Mouse (Mus musculus) heart, embryonic 11.5 days (tissue): ENCODE data around the gene Rpl18. TPM values are rescaled to one million over a fixed set of nuclear protein-coding genes. Genes with fewer than 3 reads are reported as not detected.

Experiments
- ATAC-seq: fragments of 200-750 bp; cut with Nextera tagmentation; replicated peaks from 2 replicates; pipeline ENCODE4 v1.8.0; 2017; ENCODE audit warnings: moderate library complexity; ENCODE audit not compliant: insufficient number of reproducible peaks, low FRiP score, low TSS enrichment
- H3K27ac ChIP-seq: fragments of 300-500 bp; sonication (generic); 2 replicates; pipeline ENCODE4 v1.5.1; 2014; ENCODE audit warnings: mild to moderate bottlenecking, low read depth, low read length
- H3K27me3 ChIP-seq: fragments of 300-500 bp; sonication (generic); 2 replicates; pipeline ENCODE4 v1.6.1; 2014; ENCODE audit warnings: mild to moderate bottlenecking, low read length, mixed read lengths; ENCODE audit not compliant: control insufficient read depth, insufficient read depth
- H3K36me3 ChIP-seq: fragments of 300-500 bp; sonication (generic); 2 replicates; pipeline ENCODE4 v1.6.1; 2014; ENCODE audit warnings: mild to moderate bottlenecking, low read length, moderate library complexity, mixed read lengths; ENCODE audit not compliant: control insufficient read depth, insufficient read depth
- H3K4me1 ChIP-seq: fragments of 300-500 bp; sonication (generic); 2 replicates; pipeline ENCODE4 v1.6.1; 2014; ENCODE audit warnings: low read length; ENCODE audit not compliant: control insufficient read depth, insufficient read depth
- H3K4me2 ChIP-seq: fragments of 300-500 bp; sonication (generic); 2 replicates; pipeline ENCODE4 v1.6.1; 2014; ENCODE audit warnings: mild to moderate bottlenecking, moderate library complexity
- H3K4me3 ChIP-seq: fragments of 300-500 bp; sonication (generic); 2 replicates; pipeline ENCODE4 v1.5.1; 2014; ENCODE audit warnings: low read depth, low read length
- H3K9ac ChIP-seq: fragments of 300-500 bp; sonication (generic); 2 replicates; pipeline ENCODE4 v1.6.1; 2014; ENCODE audit warnings: mild to moderate bottlenecking, low read depth, low read length, moderate library complexity
- H3K9me3 ChIP-seq: fragments of 300-500 bp; sonication (generic); replicated peaks from 2 replicates; pipeline ENCODE4 v1.6.1; 2016; ENCODE audit warnings: low read length; ENCODE audit not compliant: control insufficient read depth
- WGBS: fragments of 180-500 bp; shearing (Covaris S2); extraction: QIAGEN DNeasy Blood & Tissue Kit; methylation state at CpG from one replicate; pipeline ENCODE4 v1.1.7; 2014; ENCODE audit not compliant: insufficient replicate concordance; 5-methylcytosine and 5-hydroxymethylcytosine counted together
- polyA plus RNA-seq: library from polyadenylated mRNA; unstranded; fragments of >200 nt; fragmentation: Nextera tagmentation; extraction: Ambion mirVana; gene quantifications from 2 replicates; pipeline ENCODE4 v1.2.1, GENCODE M21; 2014

Rpl18 gene
- 764 and 836 TPM in 2 replicates for polyA plus RNA-seq

DNA sequence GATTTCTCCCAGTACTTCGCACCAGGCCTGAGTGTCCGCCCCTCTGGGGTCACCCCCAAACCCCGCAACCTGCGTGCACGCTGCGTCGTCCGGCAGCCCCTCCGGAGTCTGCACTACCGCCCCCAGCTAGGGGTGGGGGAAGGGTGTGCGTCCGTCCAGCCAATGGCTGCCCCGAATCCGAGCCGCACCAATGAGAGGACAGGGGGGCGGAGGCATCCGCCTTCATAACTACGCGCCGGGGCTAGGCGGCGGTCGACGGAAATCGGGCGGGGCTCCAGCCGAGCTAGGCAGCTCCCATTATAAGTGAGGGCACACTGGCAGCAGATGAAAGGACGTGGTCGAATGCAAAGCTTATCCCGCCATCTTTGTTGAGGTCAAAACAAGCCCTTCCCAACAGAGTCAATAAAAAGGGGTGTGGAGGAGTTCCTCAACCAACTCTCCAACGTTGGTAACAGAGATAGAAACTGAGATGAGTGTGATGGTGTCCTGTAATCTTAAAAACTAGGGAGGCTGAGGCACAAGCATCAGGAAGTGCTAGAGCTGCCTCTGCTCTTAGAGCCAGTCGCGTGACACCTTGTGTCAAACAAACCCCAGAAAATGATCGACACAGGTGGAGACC lies at the start of gene Rpl18:
Gene Rpl18, plus strand, starts transcription at position 368 of the 619 bp plus-strand sequence.
- 6% methylated on average over 34 of the region's 34 CpGs for WGBS
- ATAC-seq, result peak; percentile 88

GRCm38 (mm10) chr7:45666161-45666560 lies 49.1 kb upstream of the Rpl18 start, which contains the start of gene Fut2:
Gene Fut2, minus strand, starts transcription at chr7:45666394.
- H3K27me3 ChIP-seq, result no peaks in the 10 kb centered on the region
- H3K4me1 ChIP-seq, result peaks cover 4% of the 10 kb centered on the region; the same call in 1 of the 2 replicates
- WGBS, result 81% methylated on average over 7 of the region's 7 CpGs
- no peak within 1 kb of the TSS for H3K27ac ChIP-seq
- H3K36me3 ChIP-seq, result no peaks in the 10 kb centered on the region
- H3K9ac ChIP-seq, result no peak within 1 kb of the TSS
- H3K4me2 ChIP-seq, result no peak within 1 kb of the TSS
- no peak for ATAC-seq
- H3K4me3 ChIP-seq, result no peak within 1 kb of the TSS
- H3K9me3 ChIP-seq, result no peaks in the 10 kb centered on the region

More for the DNA sequence above, at the start of gene Rpl18:
- Histone ChIP-seq H3K36me3 (peaks cover 32% of the 10 kb centered on the region), H3K27ac (peak within 1 kb of the TSS; percentile 60), H3K9ac (peak within 1 kb of the TSS; percentile 78), H3K9me3 (no peaks in the 10 kb centered on the region), H3K4me3 (peak within 1 kb of the TSS; percentile 97), H3K4me2 (peak within 1 kb of the TSS; percentile 96), H3K4me1 (peaks cover 41% of the 10 kb centered on the region), H3K27me3 (no peaks in the 10 kb centered on the region)

GRCm38 (mm10) chr7:45667761-45668160 lies 47.5 kb upstream of the Rpl18 start:
- H3K27me3 ChIP-seq, result no peaks in the 10 kb centered on the region
- ATAC-seq, result no peak
- no peak overlapping the region for H3K4me2 ChIP-seq
- no peak overlapping the region for H3K27ac ChIP-seq
- 75% methylated on average over 14 of the region's 14 CpGs for WGBS
- no peak overlapping the region for H3K9ac ChIP-seq
- H3K4me1 ChIP-seq, result peaks cover 4% of the 10 kb centered on the region; the same call in 1 of the 2 replicates
- no peaks in the 10 kb centered on the region for H3K9me3 ChIP-seq
- no peak overlapping the region for H3K4me3 ChIP-seq
- H3K36me3 ChIP-seq, result no peaks in the 10 kb centered on the region

DNA sequence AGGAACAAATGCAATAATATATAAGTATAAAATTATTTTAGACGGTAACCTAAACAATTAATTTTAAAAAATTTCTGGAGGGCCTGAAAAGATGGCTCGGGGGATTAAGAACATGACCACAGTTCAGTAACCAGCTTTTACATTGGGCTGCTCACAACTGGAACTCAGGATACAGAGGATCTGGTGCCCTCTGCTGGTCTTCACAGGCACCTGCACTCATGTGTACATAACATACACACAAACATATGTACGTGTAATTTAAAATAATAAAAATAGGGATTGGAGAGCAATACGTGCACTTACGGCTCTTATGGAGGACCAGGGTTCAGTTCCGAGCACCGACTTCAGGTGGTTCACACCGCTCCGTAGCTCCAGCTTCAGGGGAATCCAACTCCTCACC lies 46.3 kb upstream of the Rpl18 start:
- Histone ChIP-seq H3K27ac (no peak overlapping the region), H3K4me3 (no peak overlapping the region), H3K36me3 (no peaks in the 10 kb centered on the region), H3K9me3 (no peaks in the 10 kb centered on the region), H3K9ac (no peak overlapping the region), H3K4me2 (no peak overlapping the region), H3K27me3 (no peaks in the 10 kb centered on the region), H3K4me1 (0 out of 2 replicates have a peak, but pooled peaks cover 4% of the 10 kb centered on the region)
- 92% methylated on average over 9 of the region's 9 CpGs for WGBS
- no peak for ATAC-seq

- 68% methylated on average over 7 of the region's 7 CpGs for WGBS
- Histone ChIP-seq H3K36me3 (no peaks in the 10 kb centered on the region), H3K9me3 (no peaks in the 10 kb centered on the region), H3K4me2 (no peak overlapping the region), H3K27ac (no peak overlapping the region), H3K4me1 (peaks cover 8% of the 10 kb centered on the region; the same call in 1 of the 2 replicates), H3K9ac (no peak overlapping the region), H3K4me3 (no peak overlapping the region), H3K27me3 (no peaks in the 10 kb centered on the region)
- no peak for ATAC-seq
Observed at GRCm38 (mm10) chr7:45677627-45678295, 37.5 kb upstream of the Rpl18 start.

DNA sequence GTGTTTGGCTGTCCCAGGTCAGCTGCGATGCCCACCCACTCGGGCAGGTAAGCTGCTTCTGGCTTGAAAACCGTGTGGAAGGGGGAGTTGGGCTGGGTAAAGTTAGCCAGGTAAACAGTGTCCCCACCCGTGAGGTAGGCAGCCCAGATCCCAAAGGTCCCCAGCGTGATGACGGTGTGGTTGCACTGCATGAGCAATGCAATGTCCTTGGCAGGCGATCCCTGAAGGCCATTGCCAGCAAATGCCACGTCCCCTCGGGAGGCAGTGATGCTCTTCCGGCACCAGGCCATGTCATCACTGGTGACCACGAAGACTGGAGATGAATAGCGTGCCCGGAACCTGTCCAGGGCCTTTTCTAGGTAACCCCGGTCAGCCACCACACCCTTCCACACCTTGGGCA lies 36.7 kb upstream of the Rpl18 start:
- no peak for ATAC-seq
- Histone ChIP-seq H3K27me3 (no peaks in the 10 kb centered on the region), H3K9me3 (no peaks in the 10 kb centered on the region), H3K9ac (no peak overlapping the region), H3K4me2 (no peak overlapping the region), H3K4me3 (no peak overlapping the region), H3K36me3 (no peaks in the 10 kb centered on the region), H3K4me1 (peaks cover 8% of the 10 kb centered on the region; the same call in 1 of the 2 replicates), H3K27ac (no peak overlapping the region)
- 91% methylated on average over 14 of the region's 14 CpGs for WGBS

GRCm38 (mm10) chr7:45679966-45680621 lies 35.2 kb upstream of the Rpl18 start:
- no peaks in the 10 kb centered on the region for H3K9me3 ChIP-seq
- 0 out of 2 replicates have a peak, but pooled peaks have one; percentile 48 for ATAC-seq
- 67% methylated on average over 14 of the region's 14 CpGs for WGBS
- peaks cover 8% of the 10 kb centered on the region; the same call in 1 of the 2 replicates for H3K4me1 ChIP-seq
- no peak overlapping the region for H3K4me2 ChIP-seq
- H3K9ac ChIP-seq, result peak overlapping the region; percentile 34; the same call in 1 of the 2 replicates
- H3K27me3 ChIP-seq, result peaks cover 3% of the 10 kb centered on the region; the same call in 1 of the 2 replicates
- peak overlapping the region; percentile 35; the same call in 1 of the 2 replicates for H3K27ac ChIP-seq
- no peaks in the 10 kb centered on the region for H3K36me3 ChIP-seq
- no peak overlapping the region for H3K4me3 ChIP-seq

DNA sequence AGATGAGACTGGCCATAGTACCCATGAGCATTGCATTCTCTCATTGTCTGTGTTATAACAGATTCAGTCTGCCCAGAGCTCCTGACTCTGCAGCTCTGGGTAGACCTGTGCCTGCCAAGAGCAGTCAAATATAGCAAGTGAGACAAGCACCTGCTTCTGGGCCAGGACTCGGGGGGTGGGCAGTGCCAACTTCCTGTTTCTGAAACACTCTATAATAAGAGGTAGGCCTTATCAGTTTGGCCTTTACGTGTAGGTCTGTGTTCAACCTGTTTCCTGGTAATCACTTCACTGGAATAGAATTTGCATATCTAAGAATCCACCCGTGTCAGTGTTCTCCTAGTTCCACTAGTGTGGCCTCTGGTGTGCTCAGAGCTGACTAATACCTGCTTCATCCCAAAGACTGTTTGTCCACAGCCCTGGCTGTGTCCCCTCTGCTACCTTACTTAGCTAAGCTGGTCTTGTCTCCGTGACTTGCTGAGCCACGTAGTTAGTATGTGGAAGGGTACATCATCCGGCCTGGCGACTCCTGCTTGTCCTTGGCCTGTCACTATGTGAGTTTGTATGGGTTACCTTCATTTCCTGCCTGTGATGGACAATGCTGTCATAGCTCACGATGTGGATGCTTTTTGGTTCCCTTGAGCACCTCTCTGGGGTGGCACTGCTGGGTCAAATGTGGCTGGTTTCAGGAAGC lies 34.1 kb upstream of the Rpl18 start:
- Histone ChIP-seq H3K9ac (no peak overlapping the region), H3K27me3 (peaks cover 3% of the 10 kb centered on the region; the same call in 1 of the 2 replicates), H3K36me3 (no peaks in the 10 kb centered on the region), H3K4me1 (peaks cover 9% of the 10 kb centered on the region), H3K4me2 (no peak overlapping the region), H3K9me3 (no peaks in the 10 kb centered on the region), H3K4me3 (no peak overlapping the region), H3K27ac (no peak overlapping the region)
- no peak for ATAC-seq
- WGBS, result 72% methylated on average over 8 of the region's 8 CpGs
